Mouse (Mus musculus) retina, embryonic 14.5 days (tissue): Measurements from ENCODE around the gene Mknk2.

Source experiments
- DNase-seq: peaks from one replicate; pipeline ENCODE4 v3.0.0-alpha.2; 2015; ENCODE audit warnings: low spot score

The Mknk2 gene

GRCm38 (mm10) chr10:80692249-80693165, 14.6 kb upstream of the Mknk2 start:
- DNase-seq = no peak

- peak; percentile 75 for DNase-seq
Observed at GRCm38 (mm10) chr10:80687850-80688249, 9.9 kb upstream of the Mknk2 start.

- DNase-seq = no peak
Observed at GRCm38 (mm10) chr10:80686617-80687016, 8.7 kb upstream of the Mknk2 start.

- DNase-seq = no peak
Observed at GRCm38 (mm10) chr10:80684984-80685383, 7.1 kb upstream of the Mknk2 start.

GRCm38 (mm10) chr10:80684214-80684613, 6.3 kb upstream of the Mknk2 start:
- peak; percentile 69 for DNase-seq

DNA sequence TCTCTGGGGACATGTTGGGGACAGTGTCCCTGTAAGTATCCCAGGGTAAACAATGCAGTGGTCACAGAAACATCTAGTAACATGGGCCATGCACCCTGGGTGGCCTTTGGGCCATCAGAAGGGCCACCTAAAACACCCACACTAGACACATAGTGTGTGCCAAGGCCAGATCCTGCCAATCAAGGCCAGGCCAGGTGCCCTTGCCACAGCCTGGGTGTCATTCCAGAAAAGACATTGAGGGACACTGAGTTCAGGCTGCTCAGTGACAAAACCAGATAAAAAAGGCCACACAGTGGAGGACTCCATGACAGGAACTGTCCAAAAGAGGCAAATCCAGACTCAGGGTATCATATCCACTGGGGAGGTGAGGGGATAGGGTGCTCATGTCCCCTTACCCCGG, 5.7 kb upstream of the Mknk2 start:
- no peak for DNase-seq

DNA sequence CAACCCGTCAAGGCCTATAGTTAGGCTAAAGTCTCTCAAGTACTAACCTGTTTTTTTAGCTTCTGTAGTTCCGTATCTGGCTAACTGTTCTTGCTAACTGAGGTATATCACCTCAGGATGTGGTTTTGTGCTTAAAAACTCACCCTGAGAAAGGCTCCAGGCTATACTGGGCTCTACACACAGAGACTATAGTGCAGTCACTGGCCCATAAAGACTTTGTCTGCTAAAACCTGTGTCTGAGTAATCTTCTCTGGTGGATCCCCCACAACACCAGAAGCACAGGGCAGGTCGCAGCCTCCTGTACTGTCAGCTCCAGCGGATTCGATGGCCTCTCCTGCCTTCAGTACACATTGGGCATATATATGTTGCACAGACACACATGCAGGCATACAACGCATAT, 4.1 kb upstream of the Mknk2 start:
- DNase-seq = no peak

- DNase-seq = no peak
Observed at GRCm38 (mm10) chr10:80680260-80680696, 2.4 kb upstream of the Mknk2 start.

DNA sequence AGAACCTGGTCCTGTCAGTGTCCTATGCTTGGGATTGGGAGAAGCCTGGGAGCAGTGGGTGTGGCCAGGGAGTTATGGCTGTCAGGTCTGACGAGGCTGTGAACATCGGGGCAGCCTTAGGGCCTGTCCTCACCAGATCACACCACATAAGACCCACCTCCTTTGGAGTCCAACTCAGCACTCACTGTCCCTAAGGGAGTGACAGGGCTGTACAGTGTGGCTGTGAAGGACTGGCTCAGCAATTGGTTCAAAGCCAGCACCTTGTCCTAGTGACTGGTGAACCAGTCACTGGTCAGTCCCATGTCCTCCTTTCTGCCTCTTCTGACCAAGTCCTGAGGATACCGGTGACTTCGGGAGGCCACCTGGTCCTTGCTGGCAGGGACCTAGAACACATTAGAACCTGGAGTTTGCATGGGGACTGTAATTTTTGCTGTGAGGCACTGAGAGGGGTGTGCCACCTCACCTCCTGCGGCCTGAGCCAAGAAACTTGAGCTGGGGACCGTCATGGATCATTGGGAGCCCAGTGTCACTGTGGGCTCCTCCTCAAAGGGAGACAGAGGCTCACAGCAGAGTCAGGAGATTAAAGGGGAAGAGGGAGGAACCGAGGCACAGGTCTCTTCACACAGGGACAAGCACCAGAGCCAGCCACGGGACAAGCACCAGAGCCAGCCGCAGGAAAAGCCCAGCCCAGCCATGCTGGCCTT, 1.8 kb upstream of the Mknk2 start:
- DNase-seq = no peak

DNA sequence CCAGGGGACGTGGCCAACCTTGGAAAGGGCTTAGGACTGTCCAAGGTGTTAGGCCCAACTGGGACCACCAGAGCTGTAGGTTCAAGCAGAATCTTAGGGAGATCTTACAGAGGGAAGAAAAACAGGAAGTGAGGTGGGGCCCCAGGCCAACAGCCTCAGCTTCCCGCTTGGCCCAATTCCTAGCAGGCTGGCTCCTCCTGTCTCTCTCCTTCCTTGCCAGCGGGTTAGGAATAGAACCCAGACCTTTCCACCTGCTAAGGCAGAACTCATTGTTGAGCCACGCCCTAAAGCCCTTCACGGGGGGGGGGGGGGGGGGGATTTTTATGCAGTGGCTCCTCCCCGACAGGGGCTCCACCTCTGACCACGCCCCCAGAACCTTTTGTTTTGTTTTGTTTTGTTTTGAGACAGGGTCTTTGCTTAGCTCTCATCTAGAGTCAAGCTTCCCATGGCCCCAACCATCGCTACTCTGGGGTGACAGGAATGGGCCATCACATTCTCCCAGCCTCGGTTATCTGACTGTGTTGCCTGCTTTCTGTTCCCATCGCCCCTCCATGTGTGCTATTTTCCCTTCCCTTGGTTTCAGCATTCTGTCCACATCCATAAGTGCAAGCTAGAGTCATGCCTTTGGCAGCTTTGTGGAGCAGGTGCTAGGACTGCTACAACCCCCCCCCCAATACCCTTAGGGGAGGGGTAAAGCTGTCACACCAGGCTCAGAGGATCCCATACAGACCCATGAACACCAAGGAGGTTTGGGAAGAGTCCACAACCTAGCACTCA, 877 bp upstream of the Mknk2 start:
- no peak for DNase-seq

- no peak for DNase-seq
Observed at GRCm38 (mm10) chr10:80677128-80677875, 610 bp downstream of the Mknk2 start.

DNA sequence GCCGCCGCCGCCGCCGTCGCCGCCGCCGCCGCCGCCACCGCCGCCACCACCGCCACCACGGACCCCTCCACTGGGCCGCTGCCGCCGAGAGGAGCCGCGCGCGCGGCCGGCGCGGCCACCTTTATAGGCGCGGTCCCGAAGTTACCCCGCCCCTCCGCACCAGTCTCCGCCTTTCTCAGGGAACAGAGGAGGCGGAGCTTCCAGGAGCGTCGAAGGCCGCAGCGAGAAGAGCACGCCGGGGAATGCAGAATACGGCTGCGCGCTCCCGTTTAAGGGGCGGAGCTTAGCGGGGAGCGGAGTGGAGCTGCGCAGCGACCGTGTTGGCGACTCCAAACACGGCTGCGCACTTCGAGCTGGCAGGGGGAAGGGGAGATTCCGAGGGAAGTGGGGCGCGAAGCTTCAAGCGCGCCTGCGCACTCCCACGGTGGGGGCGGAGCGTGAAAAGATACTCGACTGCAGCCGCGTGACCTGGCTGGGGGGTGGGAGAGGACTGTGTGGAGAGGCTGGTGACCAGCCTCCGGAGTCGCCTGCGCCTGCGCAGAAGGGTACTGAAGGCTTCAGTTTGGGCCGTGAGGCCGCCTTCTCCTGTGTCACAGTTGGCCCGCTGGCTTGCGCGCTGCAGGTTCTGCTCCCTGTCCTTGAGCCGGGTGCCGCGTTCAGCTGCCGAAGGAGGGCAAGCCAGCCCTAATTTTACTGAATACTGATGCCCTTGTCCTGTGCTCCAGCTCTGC, 1.5 kb downstream of the Mknk2 start:
- DNase-seq = peak; percentile 99

DNA sequence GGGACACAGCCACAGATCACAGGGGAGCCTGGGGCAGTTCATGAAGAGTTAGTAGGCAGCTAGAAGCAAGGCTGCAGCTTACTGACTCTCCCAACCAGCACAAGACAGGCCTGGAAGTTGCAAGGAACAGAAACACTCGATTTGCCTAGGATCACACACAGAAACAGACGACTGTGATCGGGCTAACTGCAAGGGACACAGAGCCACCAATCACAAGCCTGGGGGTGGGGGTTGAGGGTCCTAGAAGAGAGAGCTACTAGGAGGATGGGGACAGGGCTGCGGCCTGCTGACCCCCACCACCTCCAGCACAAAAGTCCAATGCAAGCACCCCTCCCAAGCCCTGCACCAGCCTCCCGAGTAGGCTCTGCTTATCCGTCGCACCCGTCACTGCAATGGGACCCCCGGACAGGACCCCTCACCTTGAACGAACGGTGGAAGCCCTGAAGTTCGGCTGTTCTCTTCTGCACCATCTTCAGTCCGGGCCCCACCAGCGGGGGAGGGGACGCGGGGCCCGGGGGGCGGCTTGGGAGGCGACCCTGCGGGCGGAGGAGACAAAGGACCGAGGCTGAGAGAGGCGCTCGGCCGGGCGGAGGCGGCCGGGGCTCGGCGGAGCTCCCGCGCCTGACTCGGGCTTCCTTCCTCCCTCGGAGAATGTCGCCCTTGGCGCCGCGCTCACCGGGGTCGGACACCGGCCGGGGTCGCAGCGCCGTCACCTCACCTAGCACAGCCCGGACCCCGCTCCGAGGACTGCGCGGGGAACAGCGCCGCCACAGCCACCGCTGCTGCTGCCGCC, 2.3 kb downstream of the Mknk2 start:
- DNase-seq = no peak

DNA sequence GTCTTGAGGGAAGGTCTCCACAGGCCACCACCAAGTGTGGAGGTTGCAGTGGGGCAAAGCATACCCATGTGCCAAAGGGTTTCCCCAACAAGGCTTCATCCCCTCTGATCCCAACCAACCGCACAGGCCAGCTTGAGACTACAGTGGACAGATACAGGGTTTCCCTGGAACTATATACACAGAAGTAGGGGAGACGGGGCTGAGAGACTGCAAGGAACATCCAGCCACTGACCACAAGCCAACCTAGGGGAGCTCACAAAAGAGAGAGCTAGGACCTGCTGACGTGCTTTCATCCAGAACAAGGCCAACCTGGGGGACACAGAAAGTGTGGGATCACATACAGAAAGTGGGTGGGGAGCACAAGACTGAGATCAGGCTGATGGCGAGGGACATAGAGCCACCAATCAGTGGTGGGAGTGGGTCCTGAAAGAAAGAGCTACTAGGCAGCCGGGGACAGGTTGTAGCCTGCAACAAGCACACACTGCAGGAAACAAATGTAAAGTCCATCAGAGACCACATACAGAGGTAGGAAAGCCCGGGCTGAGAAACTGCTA, 3.0 kb downstream of the Mknk2 start:
- no peak for DNase-seq

DNA sequence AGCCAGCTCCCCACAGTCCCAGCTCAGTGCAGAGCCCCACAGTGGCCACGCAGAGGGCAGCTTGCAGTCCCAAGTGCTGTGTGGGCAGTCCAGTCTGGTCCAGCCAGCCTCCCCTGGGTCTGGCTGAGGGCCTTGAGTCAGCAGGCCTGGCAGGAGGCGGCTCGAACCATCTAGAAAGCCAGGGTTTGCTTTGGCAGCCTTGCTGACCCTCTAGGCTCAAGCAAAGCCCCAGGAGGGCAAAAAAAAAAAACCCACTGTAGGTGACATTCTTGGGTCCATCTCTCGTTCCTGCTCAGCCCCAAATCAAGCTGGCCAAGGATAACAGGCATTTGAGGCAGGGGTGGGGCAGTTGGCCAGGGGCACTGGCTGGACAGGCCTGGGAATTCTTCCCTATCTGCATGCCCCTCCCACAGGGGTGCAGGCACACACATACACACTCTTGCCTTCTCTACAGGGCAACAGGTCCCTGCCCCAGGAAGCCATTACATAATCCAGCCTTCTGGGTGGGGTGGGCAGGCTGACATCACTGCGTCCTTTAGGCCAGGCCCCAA, 3.7 kb downstream of the Mknk2 start:
- DNase-seq = no peak

DNA sequence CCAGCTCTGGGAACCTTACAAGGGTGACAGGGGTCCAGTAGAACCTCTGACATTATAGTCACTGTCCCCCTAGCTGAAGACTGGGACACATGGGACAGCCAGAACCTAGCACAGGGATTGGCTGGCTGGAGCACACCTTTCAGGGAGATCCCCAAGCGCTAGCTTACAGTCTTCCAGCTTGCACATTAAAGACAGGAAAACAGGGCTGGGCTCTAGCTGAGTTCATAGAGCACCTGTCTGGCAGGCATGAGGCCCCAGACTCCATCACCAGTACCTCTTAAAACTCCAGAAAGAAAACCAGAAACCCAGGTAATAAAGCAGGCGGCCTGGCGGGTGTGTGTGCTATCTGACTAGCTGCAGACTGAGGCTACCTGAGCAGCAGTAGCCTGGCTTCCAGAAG, 4.2 kb downstream of the Mknk2 start:
- DNase-seq = no peak

- no peak for DNase-seq
Observed at GRCm38 (mm10) chr10:80671936-80672690, 5.8 kb downstream of the Mknk2 start.

DNA sequence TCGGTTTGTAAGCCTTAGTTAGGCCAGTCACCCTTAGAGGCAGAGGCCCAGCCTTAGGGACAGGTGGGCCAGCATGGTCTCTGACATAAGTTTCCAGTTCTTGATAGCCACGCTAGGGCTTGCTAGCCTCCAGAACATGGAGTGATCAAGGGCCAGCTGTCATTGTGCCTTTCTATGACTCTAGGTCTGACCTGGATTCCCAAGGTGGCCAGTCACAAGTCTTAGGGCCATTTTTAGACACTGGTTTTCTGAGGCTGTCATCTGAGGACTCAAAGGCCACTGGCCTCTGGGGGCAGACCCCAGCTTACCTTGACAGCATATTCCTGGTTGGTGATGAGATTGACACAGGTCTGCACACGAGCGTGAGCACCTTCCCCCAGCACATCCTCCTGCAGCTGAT, 6.7 kb downstream of the Mknk2 start:
- DNase-seq = no peak

DNA sequence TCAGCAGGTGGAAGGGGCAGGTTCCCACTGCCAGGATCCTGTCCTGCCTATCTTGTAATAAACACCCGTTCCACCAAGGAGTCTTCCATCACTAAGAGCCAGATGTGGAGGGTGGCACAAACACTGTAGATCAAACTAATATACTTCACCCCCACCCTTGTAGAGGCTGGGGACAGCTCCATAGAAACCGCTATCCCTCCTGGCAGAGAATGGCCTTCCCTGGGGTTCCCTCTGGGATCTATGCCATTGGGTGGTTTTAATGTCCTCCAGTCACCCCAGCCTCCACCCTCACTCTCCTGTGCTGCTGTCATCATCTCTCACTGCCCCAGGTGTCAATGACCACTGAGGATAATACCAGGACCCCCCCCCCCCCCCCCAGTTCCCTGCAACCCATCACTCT, 7.4 kb downstream of the Mknk2 start:
- DNase-seq = no peak
